Mouse (Mus musculus): ENCODE results near the gene Gm9958. TPM values are rescaled to one million over a fixed set of nuclear protein-coding genes. Genes with fewer than 3 reads are reported as not detected.

Gm9958 gene
- total and polyA plus RNA-seq, 2 experiments: 0.97 to 1.2 TPM

DNA sequence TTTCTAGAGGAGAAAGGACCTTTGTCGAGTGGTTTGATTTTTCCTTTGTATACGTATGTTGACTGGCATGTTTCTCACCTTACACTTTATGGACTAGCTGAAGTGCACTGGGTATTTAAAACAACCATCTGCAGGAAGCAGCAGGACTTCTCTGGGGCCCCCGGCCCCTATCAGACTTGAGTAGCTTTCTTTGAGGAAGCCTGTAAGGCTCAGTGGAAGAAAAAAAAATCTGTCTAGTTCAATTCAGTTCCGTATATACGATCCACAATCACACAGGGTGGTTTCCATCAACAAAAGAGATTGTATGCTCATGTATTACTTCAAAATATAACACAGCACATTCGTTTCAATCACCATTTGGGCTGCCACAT is 47.9 kb downstream of the Gm9958 start:
- Histone ChIP-seq H3K27me3 (ENCODE audit: control insufficient read depth, insufficient read depth, low read length) (no peaks in the 10 kb centered on the region), H3K79me2 (ENCODE audit: control insufficient read depth, insufficient read depth, low read length) (no peaks in the 10 kb centered on the region; the same call in 1 of the 2 replicates), H3K9ac (ENCODE audit: low read depth, low read length) (peak overlapping the region; percentile 71), H3K4me1 (ENCODE audit: control insufficient read depth, insufficient read depth, low read length) (peaks cover 18% of the 10 kb centered on the region), H3K36me3 (ENCODE audit: control insufficient read depth, insufficient read depth, low read length) (no peaks in the 10 kb centered on the region), H3K27ac (replicated peaks; ENCODE audit: insufficient read depth, low read depth, low read length) (peak overlapping the region; percentile 95), H3K4me3 (ENCODE audit: insufficient read depth, low read depth, low read length) (0 out of 2 replicates have a peak overlapping the region, but pooled peaks have one; percentile 1)
- no peak for TF ChIP-seq POLR2A (IDR thresholded peaks at IDR 0.05; ENCODE audit: extremely low read depth, insufficient read depth, low read length)
- 8% methylated on average over 6 of the region's 6 CpGs for WGBS
- no peak for DNase-seq (ENCODE audit: extremely low read depth, low read depth, low spot score)

Other genes with a start within 250 kb of the Gm9958 start
- 10.0 and 12.6 TPM in 2 replicates for gene Cox18, start 143.2 kb upstream of the Gm9958 start, total RNA-seq (2014; rRNA removed)
- gene Cox18, start 143.2 kb upstream of the Gm9958 start, polyA plus RNA-seq (2012; rRNA removed): 23.2 and 28.8 TPM in 2 replicates
- 37.8 and 40.9 TPM in 2 replicates for gene Ankrd17, start 627 bp upstream of the Gm9958 start, total RNA-seq (2014; rRNA removed)
- 11.0 and 12.7 TPM in 2 replicates for gene Ankrd17, start 627 bp upstream of the Gm9958 start, polyA plus RNA-seq (2012; rRNA removed)
- gene Alb, start 93.7 kb downstream of the Gm9958 start, total RNA-seq (2014; rRNA removed): 64,755 and 74,209 TPM in 2 replicates
- 38,500 and 40,596 TPM in 2 replicates for gene Alb, start 93.7 kb downstream of the Gm9958 start, polyA plus RNA-seq (2012; rRNA removed)
- gene Afp, start 123.5 kb downstream of the Gm9958 start, total RNA-seq (2014; rRNA removed): 1.3 and 1.9 TPM in 2 replicates
- gene Afp, start 123.5 kb downstream of the Gm9958 start, polyA plus RNA-seq (2012; rRNA removed): 0.10 and 0.23 TPM in 2 replicates
- gene Afm, start 151.7 kb downstream of the Gm9958 start, total RNA-seq (2014; rRNA removed): 233 and 234 TPM in 2 replicates
- 108 and 116 TPM in 2 replicates for gene Afm, start 151.7 kb downstream of the Gm9958 start, polyA plus RNA-seq (2012; rRNA removed)
- 22.2 and 39.4 TPM in 2 replicates for gene 5830473C10Rik, start 193.9 kb downstream of the Gm9958 start, total RNA-seq (2014; rRNA removed)
- 20.6 and 36.0 TPM in 2 replicates for gene 5830473C10Rik, start 193.9 kb downstream of the Gm9958 start, polyA plus RNA-seq (2012; rRNA removed)

Measured in liver, adult 2 months (tissue).